Comparison of ENCODE assay signal across 10 mouse cellular contexts in genomic region chr12:3843918-3844317, GRCm38 (mm10). TPM values are rescaled to one million over a fixed set of nuclear protein-coding genes. Genes with fewer than 3 reads are reported as not detected.
A peak's percentile ranks its signal among the peaks of the same experiment; 100 is the strongest.
DNase-seq lines count a peak whose midpoint lies in the region; ATAC-seq and TF ChIP-seq lines count a peak whose summit lies in the region.
"Had no signal": no experiment of that assay in that cellular context is flagged by ENCODE, and none has a peak within 500 bp of the region (broad histone marks: within the 10 kb centered on the region; RNA-seq: fewer than 3 reads in every experiment).

No protein-coding gene starts in this region.

- ATAC-seq in kidney, postnatal 0 days (replicated peaks; ENCODE audit: low FRiP score, low read depth), result no peak
- peak; percentile 56 for ATAC-seq in embryonic facial prominence, embryonic 14.5 days (ENCODE audit: low read depth)
- no peak for ATAC-seq in hindbrain, embryonic 16.5 days
- peak; percentile 36; the same call in 1 of the 2 replicates for ATAC-seq in neural tube, embryonic 15.5 days (ENCODE audit: low FRiP score)

- no peak overlapping the region for H3K4me3 ChIP-seq in kidney, postnatal 0 days (replicated peaks; ENCODE audit: low read depth, low read length)
- no peak overlapping the region for H3K4me3 ChIP-seq in embryonic facial prominence, embryonic 14.5 days (ENCODE audit: low read depth, low read length)
- H3K4me3 ChIP-seq in hindbrain, embryonic 16.5 days (ENCODE audit: low read length), result no peak overlapping the region
- no peak overlapping the region for H3K4me3 ChIP-seq in neural tube, embryonic 15.5 days (replicated peaks)
- H3K4me3 ChIP-seq: liver, embryonic 15.5 days had no signal

- H3K9me3 ChIP-seq in kidney, postnatal 0 days (replicated peaks; ENCODE audit: low read length), result no peaks in the 10 kb centered on the region
- no peaks in the 10 kb centered on the region for H3K9me3 ChIP-seq in embryonic facial prominence, embryonic 14.5 days (ENCODE audit: control insufficient read depth, low read length)
- no peaks in the 10 kb centered on the region for H3K9me3 ChIP-seq in hindbrain, embryonic 16.5 days (ENCODE audit: control insufficient read depth, low read length)
- H3K9me3 ChIP-seq in neural tube, embryonic 15.5 days (replicated peaks), result no peaks in the 10 kb centered on the region
- H3K9me3 ChIP-seq: liver, embryonic 15.5 days had no signal

- peaks cover 9% of the 10 kb centered on the region; the same call in 1 of the 2 replicates for H3K4me1 ChIP-seq in kidney, postnatal 0 days (replicated peaks; ENCODE audit: insufficient read depth, low read length)
- peaks cover 18% of the 10 kb centered on the region for H3K4me1 ChIP-seq in embryonic facial prominence, embryonic 14.5 days (ENCODE audit: control insufficient read depth, insufficient read depth, low read length)
- peaks cover 22% of the 10 kb centered on the region for H3K4me1 ChIP-seq in hindbrain, embryonic 16.5 days (ENCODE audit: control insufficient read depth, insufficient read depth, low read depth, low read length)
- peaks cover 33% of the 10 kb centered on the region for H3K4me1 ChIP-seq in neural tube, embryonic 15.5 days

- H3K36me3 ChIP-seq in kidney, postnatal 0 days (ENCODE audit: insufficient read depth, low read length), result peaks cover 39% of the 10 kb centered on the region
- H3K36me3 ChIP-seq in embryonic facial prominence, embryonic 14.5 days (ENCODE audit: control insufficient read depth, insufficient read depth, low read length), result peaks cover 61% of the 10 kb centered on the region
- H3K36me3 ChIP-seq in hindbrain, embryonic 16.5 days (ENCODE audit: control insufficient read depth, insufficient read depth, low read length), result peaks cover 8% of the 10 kb centered on the region; the same call in 1 of the 2 replicates
- peaks cover 40% of the 10 kb centered on the region for H3K36me3 ChIP-seq in neural tube, embryonic 15.5 days
- H3K36me3 ChIP-seq: liver, embryonic 15.5 days had no signal

- H3K4me2 ChIP-seq in kidney, postnatal 0 days (ENCODE audit: low read length), result no peak overlapping the region
- 0 out of 2 replicates have a peak overlapping the region, but pooled peaks have one; percentile 7 for H3K4me2 ChIP-seq in embryonic facial prominence, embryonic 14.5 days (ENCODE audit: low read depth, low read length)
- H3K4me2 ChIP-seq in hindbrain, embryonic 16.5 days (ENCODE audit: low read length), result no peak overlapping the region
- no peak overlapping the region for H3K4me2 ChIP-seq in neural tube, embryonic 15.5 days
- H3K4me2 ChIP-seq: liver, embryonic 15.5 days had no signal

- WGBS in kidney, postnatal 0 days, result 20% methylated on average over 7 of the region's 7 CpGs
- WGBS in embryonic facial prominence, embryonic 14.5 days, result 9% methylated on average over 7 of the region's 7 CpGs
- 32% methylated on average over 7 of the region's 7 CpGs for WGBS in hindbrain, embryonic 16.5 days
- WGBS in neural tube, embryonic 15.5 days, result 34% methylated on average over 7 of the region's 7 CpGs

- H3K27ac ChIP-seq in kidney, postnatal 0 days, result 0 out of 2 replicates have a peak overlapping the region, but pooled peaks have one; percentile 62
- peak overlapping the region; percentile 83; the same call in 1 of the 2 replicates for H3K27ac ChIP-seq in embryonic facial prominence, embryonic 14.5 days (replicated peaks; ENCODE audit: low read depth, low read length)
- H3K27ac ChIP-seq in hindbrain, embryonic 16.5 days (ENCODE audit: low read depth, low read length), result 0 out of 2 replicates have a peak overlapping the region, but pooled peaks have one; percentile 64
- H3K27ac ChIP-seq in neural tube, embryonic 15.5 days (replicated peaks), result peak overlapping the region; percentile 55
- H3K27ac ChIP-seq: liver, embryonic 15.5 days had no signal

- H3K27me3 ChIP-seq in kidney, postnatal 0 days (ENCODE audit: insufficient read depth, low read length), result no peaks in the 10 kb centered on the region
- no peaks in the 10 kb centered on the region for H3K27me3 ChIP-seq in embryonic facial prominence, embryonic 14.5 days (replicated peaks; ENCODE audit: control insufficient read depth, insufficient read depth, low read length)
- no peaks in the 10 kb centered on the region for H3K27me3 ChIP-seq in hindbrain, embryonic 16.5 days (replicated peaks; ENCODE audit: control insufficient read depth, insufficient read depth, low read length)
- H3K27me3 ChIP-seq in neural tube, embryonic 15.5 days (replicated peaks), result no peaks in the 10 kb centered on the region
- H3K27me3 ChIP-seq: liver, embryonic 15.5 days had no signal

- peak; percentile 45 for DNase-seq in kidney, postnatal 0 days (ENCODE audit: low spot score)
- no peak for DNase-seq in kidney, postnatal 36 days
- peak; percentile 83 for DNase-seq in embryonic facial prominence, embryonic 14.5 days (ENCODE audit: low spot score)
- no peak for DNase-seq in cerebellum, postnatal 25 days
- no peak for DNase-seq in urinary bladder, adult 18-20 months (ENCODE audit: low spot score in 2 of 2)
- DNase-seq: adrenal gland, postnatal 10 days; spleen, adult 18-20 months had no signal

- no peak for TF ChIP-seq CTCF in kidney, postnatal 0 days (IDR thresholded peaks at IDR 0.05; ENCODE audit: low read depth)

- H3K9ac ChIP-seq in kidney, postnatal 0 days (ENCODE audit: low read depth, low read length), result no peak overlapping the region
- H3K9ac ChIP-seq in embryonic facial prominence, embryonic 14.5 days (ENCODE audit: low read depth, low read length), result peak overlapping the region; percentile 14; the same call in 1 of the 2 replicates
- no peak overlapping the region for H3K9ac ChIP-seq in hindbrain, embryonic 16.5 days (ENCODE audit: low read depth, low read length)
- no peak overlapping the region for H3K9ac ChIP-seq in neural tube, embryonic 15.5 days (replicated peaks)
- H3K9ac ChIP-seq: liver, embryonic 15.5 days had no signal

RNA-seq across cellular contexts. Expression of gene Dnmt3a, which starts 38.1 kb away (rescaled TPM):
- polyA plus RNA-seq in kidney, postnatal 0 days (2015; fragmentation: Nextera tagmentation; extraction: Ambion mirVana), result 96.5 and 112 TPM in 2 replicates
- polyA plus RNA-seq in embryonic facial prominence, embryonic 14.5 days (2014; fragmentation: Nextera tagmentation; extraction: Ambion mirVana), result 64.9 and 65.2 TPM in 2 replicates
- polyA plus RNA-seq in hindbrain, embryonic 16.5 days (2015; fragmentation: Nextera tagmentation; extraction: Ambion mirVana), result 94.1 and 104 TPM in 2 replicates
- 116 and 134 TPM in 2 replicates for polyA plus RNA-seq in neural tube, embryonic 15.5 days (2015; fragmentation: Nextera tagmentation; extraction: Ambion mirVana)

Comparison
In these comparisons a context has a peak if more than half of its experiments do, and no peak if none do; other contexts are left out.
1. DNase-seq: peak in kidney, postnatal 0 days (single experiment) and embryonic facial prominence, embryonic 14.5 days (single experiment); none in kidney, postnatal 36 days (0 of 2), cerebellum, postnatal 25 days (0 of 2) and urinary bladder, adult 18-20 months (0 of 2).
2. ATAC-seq: peak in embryonic facial prominence, embryonic 14.5 days (single experiment) and neural tube, embryonic 15.5 days (single experiment); none in kidney, postnatal 0 days (single experiment) and hindbrain, embryonic 16.5 days (single experiment).
3. Peak in every context shown above with its lines, with median percentiles within 50 percentile points of each other: H3K27ac ChIP-seq.